Mouse (Mus musculus) myocyte (in vitro differentiated cells): ENCODE results near the gene Dcdc2a.

Experiments used
- MAX ChIP-seq: IDR thresholded peaks from one replicate; pipeline ENCODE4 v1.6.1; 2011; ENCODE audit warnings: low read depth, mild to moderate bottlenecking, control low read depth
- MYOD1 ChIP-seq, 3 experiments: IDR thresholded peaks; one replicate each; pipeline ENCODE4 v1.6.1; 2011; ENCODE audit warnings: control low read depth in 2 of 3, low read depth in 2 of 3, mild to moderate bottlenecking in 2 of 3, moderate library complexity in 1 of 3; ENCODE audit not compliant: insufficient read length in 2 of 3, control insufficient read depth in 1 of 3
- POLR2A ChIP-seq: IDR thresholded peaks from one replicate; pipeline ENCODE4 v1.6.1; 2011; ENCODE audit warnings: low read depth, mild to moderate bottlenecking, control low read depth, moderate library complexity; ENCODE audit not compliant: insufficient read length
- POLR2AphosphoS2 ChIP-seq: IDR thresholded peaks from one replicate; pipeline ENCODE4 v1.6.1; 2011; ENCODE audit warnings: low read depth, control low read depth; ENCODE audit not compliant: insufficient read length
- SRF ChIP-seq: IDR thresholded peaks from one replicate; pipeline ENCODE4 v1.6.1; 2011; ENCODE audit warnings: low read depth; ENCODE audit not compliant: control insufficient read depth, insufficient read length
- TCF12 ChIP-seq: IDR thresholded peaks from one replicate; pipeline ENCODE4 v1.6.1; 2011; ENCODE audit warnings: mild to moderate bottlenecking, control low read depth; ENCODE audit not compliant: poor library complexity, insufficient read depth, severe bottlenecking
- USF1 ChIP-seq: IDR thresholded peaks from one replicate; pipeline ENCODE4 v1.6.1; 2011; ENCODE audit warnings: low read depth, mild to moderate bottlenecking, control low read depth, moderate library complexity

GRCm38 (mm10) chr13:25186436-25187325, 130.9 kb downstream of the Dcdc2a start:
- TF ChIP-seq POLR2AphosphoS2 (no peak), POLR2A (no peak), SRF (no peak), USF1 (no peak), MYOD1 (IDR thresholded peaks at IDR 0.05; ENCODE audit: control insufficient read depth in 1 of 3, insufficient read length in 2 of 3, low read depth in 2 of 3) (no peak), TCF12 (no peak), MAX (no peak)
